Mouse (Mus musculus): ENCODE data around the gene Eml3. TPM values are rescaled to one million over a fixed set of nuclear protein-coding genes. Genes with fewer than 3 reads are reported as not detected.
A peak's percentile ranks its signal among the peaks of the same experiment; 100 is the strongest.

Gene Eml3
- total RNA-seq, 2 experiments from 2014 or later: 27.4 to 30.2 TPM

DNA sequence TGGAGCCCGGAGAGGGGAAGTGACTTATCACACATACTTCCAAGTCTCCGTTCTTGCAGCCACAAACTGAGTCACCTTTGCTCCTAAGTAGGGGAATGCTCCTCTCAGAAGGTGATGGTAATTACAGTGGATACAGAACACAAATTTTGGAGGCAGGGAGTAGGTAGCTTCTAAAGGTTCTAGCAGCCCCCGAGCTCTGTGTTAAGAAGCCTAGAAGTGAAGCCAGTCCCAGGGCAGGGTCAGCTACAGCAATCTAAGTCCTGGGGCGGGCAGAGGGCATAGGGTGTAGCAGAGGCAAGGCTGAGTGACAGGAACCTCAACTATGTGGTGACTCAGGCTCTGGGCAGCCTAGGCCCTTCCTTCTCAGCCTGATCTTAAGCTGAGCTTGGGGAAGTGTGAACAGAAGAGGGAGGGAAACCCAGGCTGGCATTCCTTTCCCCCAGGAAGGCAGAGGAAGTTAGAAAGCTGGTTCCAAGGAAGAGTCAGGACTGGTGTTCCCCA lies 53.8 kb downstream of the Eml3 start:
- peak; percentile 54 for ATAC-seq (replicated peaks; ENCODE audit: poor library complexity, severe bottlenecking)

DNA sequence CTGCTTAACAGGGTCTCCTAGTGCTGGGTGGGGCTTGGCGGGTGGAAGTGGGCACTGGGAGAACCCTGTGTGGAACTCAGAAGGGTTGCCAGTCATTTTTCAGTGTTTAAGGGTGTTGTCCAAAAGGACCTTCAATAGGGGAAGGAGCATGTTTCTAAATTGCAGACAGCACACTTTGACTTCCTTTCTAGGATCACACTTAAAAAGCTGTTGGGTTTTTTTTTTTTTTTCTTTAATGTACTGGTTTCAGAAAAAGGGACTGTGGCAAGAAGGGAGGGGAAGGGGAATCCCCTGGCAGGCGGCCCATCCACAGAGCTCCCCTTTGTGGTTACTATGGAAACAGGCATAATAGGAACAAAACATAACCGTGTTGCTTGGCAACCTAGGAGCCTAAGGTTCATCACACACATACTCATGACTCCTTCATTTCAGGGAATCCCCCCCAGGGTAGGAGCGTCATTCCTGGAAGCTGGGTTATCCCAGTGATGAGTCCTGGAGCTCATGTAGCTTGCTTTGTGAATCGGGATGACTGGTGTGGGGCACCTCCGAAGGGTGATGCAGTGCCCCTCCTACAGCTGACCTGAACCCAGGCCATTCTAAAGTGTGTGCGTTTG lies 55.0 kb downstream of the Eml3 start:
- ATAC-seq (replicated peaks; ENCODE audit: poor library complexity, severe bottlenecking): peak; percentile 70

DNA sequence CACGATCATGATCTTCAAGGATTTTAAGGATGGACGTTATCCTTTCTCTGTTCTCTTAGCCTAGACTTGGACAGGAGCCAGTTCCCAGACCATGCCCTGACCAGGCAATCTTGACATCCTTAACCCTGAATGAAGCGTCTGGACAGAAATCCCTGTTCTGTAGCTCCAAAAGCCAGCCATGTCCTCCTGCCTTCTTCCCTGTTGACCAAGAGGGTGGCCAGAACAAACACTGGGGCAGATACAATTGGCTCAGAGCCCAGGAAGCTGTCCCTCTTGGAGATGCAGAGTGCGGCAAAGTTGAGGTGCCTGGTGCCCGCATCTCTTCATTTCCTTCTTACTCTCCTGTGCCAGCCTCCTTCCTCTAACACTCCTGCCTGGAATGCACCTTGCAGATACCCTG lies 56.5 kb downstream of the Eml3 start:
- no peak for ATAC-seq (replicated peaks; ENCODE audit: poor library complexity, severe bottlenecking)

DNA sequence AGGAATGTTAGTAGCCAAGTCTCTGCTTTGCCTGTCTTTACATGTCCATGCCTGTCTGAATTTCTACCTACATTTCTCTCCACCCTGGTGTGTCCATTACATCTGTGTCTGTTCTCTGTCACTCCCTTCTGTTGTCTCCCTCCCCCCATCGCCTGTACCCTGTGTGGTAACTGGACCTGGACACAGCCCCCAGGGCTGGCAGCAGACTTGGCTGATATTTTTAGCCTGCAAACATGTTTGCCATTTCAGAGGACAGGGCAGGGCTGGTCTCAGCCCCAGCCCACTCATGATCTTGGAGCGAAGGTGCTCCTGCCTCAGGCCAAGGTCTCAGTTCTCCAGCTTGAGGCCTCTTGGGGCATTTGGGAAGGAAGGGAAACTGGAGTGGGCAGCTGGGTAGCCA lies 58.5 kb downstream of the Eml3 start:
- ATAC-seq (replicated peaks; ENCODE audit: poor library complexity, severe bottlenecking): no peak

DNA sequence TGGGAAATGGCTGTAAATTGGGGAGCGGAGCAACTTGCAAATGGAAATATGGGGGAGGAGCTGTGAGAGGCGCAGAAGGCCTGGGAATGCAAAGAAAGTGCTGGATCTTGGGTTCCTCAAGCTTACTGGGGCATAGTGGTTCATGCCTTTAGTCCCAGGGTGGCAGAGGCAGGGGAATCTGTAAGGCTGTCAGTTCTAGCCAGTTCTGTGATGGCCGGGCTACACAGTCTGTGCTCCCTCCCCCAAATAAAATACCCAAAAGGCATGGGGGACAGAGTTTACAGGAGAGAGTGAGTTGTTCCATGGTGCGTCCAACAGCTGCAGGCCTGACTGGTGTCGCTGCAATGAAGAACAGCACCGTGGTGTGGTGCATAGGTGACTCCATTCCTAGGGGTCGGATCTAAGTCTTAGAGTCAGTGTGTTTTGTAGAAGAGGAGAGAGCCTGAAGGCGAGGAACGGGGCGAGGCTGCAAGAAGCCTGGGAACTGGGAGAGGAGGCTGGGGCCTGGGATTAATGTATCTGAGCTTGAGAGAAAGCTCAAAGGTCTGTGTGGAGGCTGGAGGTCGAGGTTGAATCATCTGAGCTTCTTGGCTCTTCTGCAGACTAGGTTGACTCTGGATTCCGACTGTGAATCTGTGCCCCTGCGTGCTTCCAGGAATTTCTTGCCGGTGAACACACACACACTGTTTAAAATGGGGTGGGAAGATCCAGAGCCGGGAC lies 59.2 kb downstream of the Eml3 start:
- ATAC-seq (replicated peaks; ENCODE audit: poor library complexity, severe bottlenecking): no peak

DNA sequence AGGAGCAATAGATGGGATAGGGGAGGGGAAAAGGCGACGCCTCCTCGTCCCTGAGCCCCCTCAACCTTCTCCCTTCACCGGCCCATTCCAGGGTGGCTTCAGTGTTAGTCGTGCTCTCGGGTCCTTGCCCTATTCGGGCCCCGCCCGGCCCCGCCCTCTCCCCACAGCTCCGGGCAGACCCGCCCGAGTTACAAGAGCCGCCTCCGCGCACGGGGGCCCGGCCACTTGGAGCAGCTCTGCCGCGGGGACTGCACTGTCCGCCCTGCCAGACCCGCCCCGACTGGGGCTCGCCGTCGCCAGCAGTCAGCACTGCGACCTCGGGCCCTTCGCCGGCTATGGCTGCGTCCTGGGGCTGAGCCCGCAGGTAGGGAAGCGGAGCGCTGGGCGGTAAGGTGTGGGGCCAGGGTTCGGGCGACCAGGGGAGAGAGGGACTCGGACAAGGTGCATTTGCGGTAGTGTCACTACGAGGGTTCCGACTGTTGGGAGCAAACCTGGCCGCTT lies 59.8 kb downstream of the Eml3 start, which contains the start of gene Ahnak:
Gene Ahnak, plus strand, starts transcription at position 219 of the 501 bp plus-strand sequence.
- ATAC-seq (replicated peaks; ENCODE audit: poor library complexity, severe bottlenecking): peak; percentile 17

DNA sequence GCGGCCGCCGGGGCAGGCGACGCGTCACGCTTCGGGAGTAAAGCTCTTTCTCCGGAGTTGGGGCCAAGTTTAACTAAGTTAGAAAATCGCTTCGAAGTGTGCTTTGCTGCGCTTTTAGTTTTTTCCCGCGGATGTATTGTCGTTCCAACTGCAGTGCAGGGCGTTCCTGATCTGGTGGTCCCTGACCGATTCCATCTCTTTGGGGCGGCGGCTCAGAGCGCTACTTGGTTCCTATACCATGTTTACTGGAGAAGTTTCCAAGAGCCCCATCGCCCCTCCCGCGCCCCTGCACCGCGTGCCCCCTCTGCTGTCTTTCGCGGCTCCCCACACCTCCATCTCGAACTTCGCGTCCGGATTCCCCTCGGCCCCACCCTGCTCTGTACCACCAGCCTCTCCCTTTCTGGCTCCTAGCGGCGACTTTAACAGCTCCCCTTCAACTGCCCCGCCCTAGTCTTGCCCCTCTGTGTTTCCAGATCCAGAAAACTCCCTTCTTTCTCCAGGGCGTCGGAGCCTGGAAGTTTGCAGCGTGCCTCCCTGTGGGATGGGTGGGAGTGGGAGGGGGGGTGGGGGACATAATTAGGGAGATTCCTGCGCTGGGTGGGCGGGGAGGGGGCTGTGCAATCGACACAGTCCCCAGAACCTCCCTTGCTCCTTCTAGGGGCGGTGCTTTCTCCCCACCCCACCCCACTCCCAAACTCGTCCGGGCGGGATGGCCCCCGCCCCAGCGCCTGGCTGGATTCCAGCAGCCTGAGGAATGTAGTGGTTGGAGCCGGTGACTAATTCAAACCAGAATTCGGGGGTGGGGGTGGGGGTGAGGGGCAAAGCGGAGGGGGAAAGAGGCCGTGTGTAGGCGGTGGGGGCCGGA lies 60.4 kb downstream of the Eml3 start:
- ATAC-seq (replicated peaks; ENCODE audit: poor library complexity, severe bottlenecking): peak; percentile 19

DNA sequence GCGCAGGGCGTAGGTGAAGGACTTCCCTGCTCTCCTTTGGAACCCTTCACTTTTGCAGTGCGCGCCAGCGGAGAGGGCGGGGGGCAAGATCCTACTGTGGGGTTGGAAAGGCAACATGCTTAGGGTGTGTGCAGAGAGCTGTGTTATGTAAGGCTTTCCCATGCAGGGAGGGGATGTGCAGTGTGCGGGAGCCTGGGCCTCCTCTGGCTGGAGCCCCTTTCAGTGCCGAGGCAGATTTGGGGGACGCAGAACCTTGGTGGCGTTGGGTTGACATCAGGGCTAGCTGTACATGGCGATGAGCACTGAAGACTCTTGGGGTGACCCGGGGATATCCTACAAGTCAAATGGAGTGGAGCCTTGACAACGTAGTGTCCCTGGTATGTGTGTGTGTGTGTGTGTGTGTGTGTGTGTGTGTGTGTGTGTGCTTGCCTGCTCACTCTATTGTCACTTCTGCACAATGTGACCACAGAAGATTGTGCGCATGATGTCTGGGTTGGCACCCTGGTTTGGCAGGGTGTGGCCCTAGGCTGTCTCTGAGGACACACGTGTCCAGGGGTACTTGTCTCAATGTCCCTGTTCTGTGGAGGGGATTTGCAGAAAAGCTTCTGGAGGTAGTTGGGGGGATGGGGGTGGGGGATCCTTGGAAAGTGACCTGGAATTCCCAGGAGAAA lies 61.2 kb downstream of the Eml3 start:
- peak; percentile 6 for ATAC-seq (replicated peaks; ENCODE audit: poor library complexity, severe bottlenecking)

Other genes starting within 250 kb of the Eml3 start
Only the 30 nearest of the 32 such genes appear.
- 122 and 136 TPM in 2 replicates for gene Wdr74, start 193.7 kb upstream of the Eml3 start, total RNA-seq (2014; fragmentation: Nextera tagmentation)
- gene Wdr74, start 193.7 kb upstream of the Eml3 start, total RNA-seq (2017): 96.6 and 196 TPM in 2 replicates
- gene 1700092M07Rik, start 188.8 kb upstream of the Eml3 start, total RNA-seq (2014; fragmentation: Nextera tagmentation): not detected in 2 replicates
- gene 1700092M07Rik, start 188.8 kb upstream of the Eml3 start, total RNA-seq (2017): 2.5 TPM in 2 replicates
- gene Stx5a, start 188.1 kb upstream of the Eml3 start, total RNA-seq (2014; fragmentation: Nextera tagmentation): 63.4 and 64.7 TPM in 2 replicates
- gene Stx5a, start 188.1 kb upstream of the Eml3 start, total RNA-seq (2017): 43.0 and 62.0 TPM in 2 replicates
- gene Nxf1, start 172.5 kb upstream of the Eml3 start, total RNA-seq (2014; fragmentation: Nextera tagmentation): 268 and 347 TPM in 2 replicates
- gene Nxf1, start 172.5 kb upstream of the Eml3 start, total RNA-seq (2017): 89.4 and 113 TPM in 2 replicates
- gene Tmem223, start 158.6 kb upstream of the Eml3 start, total RNA-seq (2014; fragmentation: Nextera tagmentation): 61.2 and 62.7 TPM in 2 replicates
- gene Tmem223, start 158.6 kb upstream of the Eml3 start, total RNA-seq (2017): 35.7 and 40.6 TPM in 2 replicates
- gene Tmem179b, start 155.1 kb upstream of the Eml3 start, total RNA-seq (2014; fragmentation: Nextera tagmentation): 141 and 147 TPM in 2 replicates
- gene Tmem179b, start 155.1 kb upstream of the Eml3 start, total RNA-seq (2017): 69.5 and 81.3 TPM in 2 replicates
- gene Taf6l, start 143.1 kb upstream of the Eml3 start, total RNA-seq (2014; fragmentation: Nextera tagmentation): 19.1 and 20.5 TPM in 2 replicates
- gene Taf6l, start 143.1 kb upstream of the Eml3 start, total RNA-seq (2017): 10.0 and 15.6 TPM in 2 replicates
- gene Polr2g, start 131.0 kb upstream of the Eml3 start, total RNA-seq (2014; fragmentation: Nextera tagmentation): 112 and 148 TPM in 2 replicates
- gene Polr2g, start 131.0 kb upstream of the Eml3 start, total RNA-seq (2017): 51.7 and 69.8 TPM in 2 replicates
- gene Zbtb3, start 127.0 kb upstream of the Eml3 start, total RNA-seq (2014; fragmentation: Nextera tagmentation): 3.1 TPM in 2 replicates
- 2.7 and 3.0 TPM in 2 replicates for gene Zbtb3, start 127.0 kb upstream of the Eml3 start, total RNA-seq (2017)
- gene Ttc9c, start 110.2 kb upstream of the Eml3 start, total RNA-seq (2014; fragmentation: Nextera tagmentation): 41.3 and 42.1 TPM in 2 replicates
- 62.8 and 65.0 TPM in 2 replicates for gene Ttc9c, start 110.2 kb upstream of the Eml3 start, total RNA-seq (2017)
- 71.4 and 85.1 TPM in 2 replicates for gene Hnrnpul2, start 109.5 kb upstream of the Eml3 start, total RNA-seq (2014; fragmentation: Nextera tagmentation)
- gene Hnrnpul2, start 109.5 kb upstream of the Eml3 start, total RNA-seq (2017): 82.8 and 88.5 TPM in 2 replicates
- gene AC129217.1, start 99.8 kb upstream of the Eml3 start, total RNA-seq (2014; fragmentation: Nextera tagmentation): not detected in 2 replicates
- 34.1 TPM in 1 of 2 replicates, not detected in the other for gene AC129217.1, start 99.8 kb upstream of the Eml3 start, total RNA-seq (2017)
- 61.8 and 89.4 TPM in 2 replicates for gene Bscl2, start 92.1 kb upstream of the Eml3 start, total RNA-seq (2014; fragmentation: Nextera tagmentation)
- 33.9 and 34.6 TPM in 2 replicates for gene Bscl2, start 92.1 kb upstream of the Eml3 start, total RNA-seq (2017)
- gene Gng3, start 90.4 kb upstream of the Eml3 start, total RNA-seq (2014; fragmentation: Nextera tagmentation): not detected in 2 replicates
- 0.26 TPM in 1 of 2 replicates, not detected in the other for gene Gng3, start 90.4 kb upstream of the Eml3 start, total RNA-seq (2017)
- 0.11 TPM in 1 of 2 replicates, not detected in the other for gene Lrrn4cl, start 78.8 kb upstream of the Eml3 start, total RNA-seq (2014; fragmentation: Nextera tagmentation)
- not detected in 2 replicates for gene Lrrn4cl, start 78.8 kb upstream of the Eml3 start, total RNA-seq (2017)
- 115 and 150 TPM in 2 replicates for gene Ubxn1, start 58.1 kb upstream of the Eml3 start, total RNA-seq (2014; fragmentation: Nextera tagmentation)
- gene Ubxn1, start 58.1 kb upstream of the Eml3 start, total RNA-seq (2017): 135 and 136 TPM in 2 replicates
- gene Uqcc3, start 48.6 kb upstream of the Eml3 start, total RNA-seq (2014; fragmentation: Nextera tagmentation): 57.3 and 67.4 TPM in 2 replicates
- gene Uqcc3, start 48.6 kb upstream of the Eml3 start, total RNA-seq (2017): 66.9 and 100 TPM in 2 replicates
- 49.4 and 65.5 TPM in 2 replicates for gene Lbhd1, start 45.8 kb upstream of the Eml3 start, total RNA-seq (2014; fragmentation: Nextera tagmentation)
- gene Lbhd1, start 45.8 kb upstream of the Eml3 start, total RNA-seq (2017): 10.1 and 37.8 TPM in 2 replicates
- gene Gm49403, start 45.6 kb upstream of the Eml3 start, total RNA-seq (2014; fragmentation: Nextera tagmentation): not detected in 2 replicates
- not detected in 2 replicates for gene Gm49403, start 45.6 kb upstream of the Eml3 start, total RNA-seq (2017)
- 70.2 and 82.4 TPM in 2 replicates for gene 1810009A15Rik, start 40.7 kb upstream of the Eml3 start, total RNA-seq (2014; fragmentation: Nextera tagmentation)
- gene 1810009A15Rik, start 40.7 kb upstream of the Eml3 start, total RNA-seq (2017): 92.1 and 109 TPM in 2 replicates
- not detected in 2 replicates for gene Gm49416, start 40.6 kb upstream of the Eml3 start, total RNA-seq (2014; fragmentation: Nextera tagmentation)
- not detected in 2 replicates for gene Gm49416, start 40.6 kb upstream of the Eml3 start, total RNA-seq (2017)
- 23.7 and 30.3 TPM in 2 replicates for gene Ints5, start 36.5 kb upstream of the Eml3 start, total RNA-seq (2014; fragmentation: Nextera tagmentation)
- 11.6 and 13.5 TPM in 2 replicates for gene Ints5, start 36.5 kb upstream of the Eml3 start, total RNA-seq (2017)
- 143 and 154 TPM in 2 replicates for gene Ganab, start 31.5 kb upstream of the Eml3 start, total RNA-seq (2014; fragmentation: Nextera tagmentation)
- gene Ganab, start 31.5 kb upstream of the Eml3 start, total RNA-seq (2017): 105 and 107 TPM in 2 replicates
- gene B3gat3, start 9.2 kb upstream of the Eml3 start, total RNA-seq (2014; fragmentation: Nextera tagmentation): 25.9 and 34.4 TPM in 2 replicates
- 17.2 and 26.5 TPM in 2 replicates for gene B3gat3, start 9.2 kb upstream of the Eml3 start, total RNA-seq (2017)
- 2.2 and 2.9 TPM in 2 replicates for gene Rom1, start 196 bp upstream of the Eml3 start, total RNA-seq (2014; fragmentation: Nextera tagmentation)
- 0.22 and 0.52 TPM in 2 replicates for gene Rom1, start 196 bp upstream of the Eml3 start, total RNA-seq (2017)
- gene Mta2, start 12.3 kb downstream of the Eml3 start, total RNA-seq (2014; fragmentation: Nextera tagmentation): 115 and 125 TPM in 2 replicates
- 120 and 123 TPM in 2 replicates for gene Mta2, start 12.3 kb downstream of the Eml3 start, total RNA-seq (2017)
- gene Tut1, start 24.3 kb downstream of the Eml3 start, total RNA-seq (2014; fragmentation: Nextera tagmentation): 17.8 and 28.9 TPM in 2 replicates
- 14.5 and 21.8 TPM in 2 replicates for gene Tut1, start 24.3 kb downstream of the Eml3 start, total RNA-seq (2017)
- 1,036 and 1,157 TPM in 2 replicates for gene Eef1g, start 37.5 kb downstream of the Eml3 start, total RNA-seq (2014; fragmentation: Nextera tagmentation)
- gene Eef1g, start 37.5 kb downstream of the Eml3 start, total RNA-seq (2017): 748 and 899 TPM in 2 replicates
- gene Ahnak, start 59.7 kb downstream of the Eml3 start, total RNA-seq (2014; fragmentation: Nextera tagmentation): 5.8 and 12.1 TPM in 2 replicates
- gene Ahnak, start 59.7 kb downstream of the Eml3 start, total RNA-seq (2017): 14.1 and 14.8 TPM in 2 replicates
- not detected in 2 replicates for gene Scgb1a1, start 158.4 kb downstream of the Eml3 start, total RNA-seq (2014; fragmentation: Nextera tagmentation)
- not detected in 2 replicates for gene Scgb1a1, start 158.4 kb downstream of the Eml3 start, total RNA-seq (2017)

Data from granulocyte monocyte progenitor cell, adult 5-6 weeks (primary cell).